Mouse (Mus musculus): ENCODE measurements at regions not wholly inside any gene's neighbourhood (a gene's known extent, or its start where the extent isn't known, plus 50 kb on each side); places are given as distances from the start of the nearest gene placed in this dataset.

DNA sequence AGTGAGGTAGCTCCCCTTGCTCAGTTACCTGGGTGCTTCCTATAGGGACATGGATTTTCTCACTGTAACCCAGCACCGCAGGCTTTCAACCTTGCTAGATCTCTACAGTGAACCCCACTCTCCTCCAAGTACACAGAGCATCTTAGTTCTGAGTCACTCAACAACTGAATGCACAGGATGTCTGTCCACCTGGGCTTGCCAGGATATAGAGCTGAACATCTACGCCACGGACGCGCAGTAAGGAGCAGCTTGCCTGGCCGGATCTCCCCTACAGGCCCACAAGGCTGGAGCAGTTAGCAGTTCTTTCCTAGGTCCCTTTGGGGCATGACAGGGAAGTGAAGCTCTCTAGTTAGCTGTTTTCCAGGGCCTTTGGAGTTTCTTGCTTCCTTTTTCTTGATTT, 147.5 kb upstream of the Tut7 start:
- Histone ChIP-seq H3K36me3 (no peaks in the 10 kb centered on the region), H3K27me3 (peaks cover 35% of the 10 kb centered on the region), H3K9me3 (replicated peaks) (no peaks in the 10 kb centered on the region), H3K9ac (no peak overlapping the region), H3K4me3 (replicated peaks) (no peak overlapping the region), H3K4me1 (replicated peaks) (no peaks in the 10 kb centered on the region), H3K27ac (no peak overlapping the region), H3K4me2 (no peak overlapping the region; the same call in 1 of the 2 replicates)
- ATAC-seq (ENCODE audit: low read depth) (no peak), DNase-seq (no peak)
- WGBS (ENCODE audit: insufficient replicate concordance): 50% methylated on average over 6 of the region's 6 CpGs

- WGBS (ENCODE audit: insufficient replicate concordance): 68% methylated on average over 3 of the region's 3 CpGs
- H3K4me2 ChIP-seq: no peak overlapping the region
- H3K36me3 ChIP-seq: no peaks in the 10 kb centered on the region
- H3K9me3 ChIP-seq (replicated peaks): no peaks in the 10 kb centered on the region
- ATAC-seq (ENCODE audit: low read depth): no peak
- peaks cover 35% of the 10 kb centered on the region for H3K27me3 ChIP-seq
- H3K4me3 ChIP-seq (replicated peaks): no peak overlapping the region
- DNase-seq: no peak
- no peak overlapping the region for H3K9ac ChIP-seq
- H3K27ac ChIP-seq: no peak overlapping the region
- no peaks in the 10 kb centered on the region for H3K4me1 ChIP-seq (replicated peaks)
Observed at GRCm38 (mm10) chr13:59969484-59969883, 146.5 kb upstream of the Tut7 start.

DNA sequence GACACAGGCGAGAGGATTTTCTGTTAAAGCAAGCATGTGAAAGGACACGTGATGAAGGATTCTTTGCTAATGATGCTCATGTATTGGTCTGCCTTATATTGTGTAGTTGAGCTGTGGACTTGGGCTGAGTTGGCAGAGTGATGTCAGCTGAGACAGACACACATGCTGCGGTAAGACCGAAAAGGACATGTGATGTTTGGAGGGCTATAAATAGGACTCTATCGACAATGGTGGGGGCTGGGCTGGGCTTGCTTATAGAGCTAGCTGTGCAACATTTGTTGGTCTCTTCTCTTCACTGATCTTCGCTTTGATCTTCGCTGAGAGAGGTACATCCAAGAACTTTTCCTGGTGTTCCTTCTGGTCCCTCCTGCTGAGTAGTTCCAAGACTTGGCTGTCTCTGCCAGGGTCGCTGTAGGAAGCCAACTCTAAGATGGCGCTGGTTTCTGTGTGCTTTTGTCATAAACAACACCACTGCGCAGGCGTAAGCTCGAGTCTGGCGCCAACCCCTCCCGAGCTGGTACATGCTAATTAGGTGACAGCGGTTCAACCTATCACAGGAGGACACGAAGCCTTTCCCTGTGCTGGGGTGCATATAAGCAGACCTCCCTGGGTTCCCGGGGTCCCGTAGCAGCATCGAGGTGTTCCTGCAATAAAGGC, 145.8 kb upstream of the Tut7 start:
- H3K4me3 ChIP-seq (replicated peaks): no peak overlapping the region
- WGBS (ENCODE audit: insufficient replicate concordance): 67% methylated on average over 19 of the region's 19 CpGs
- H3K27me3 ChIP-seq: peaks cover 35% of the 10 kb centered on the region
- H3K9me3 ChIP-seq (replicated peaks): no peaks in the 10 kb centered on the region
- no peak for DNase-seq
- no peak overlapping the region for H3K9ac ChIP-seq
- ATAC-seq (ENCODE audit: low read depth): no peak
- no peaks in the 10 kb centered on the region for H3K36me3 ChIP-seq
- H3K27ac ChIP-seq: no peak overlapping the region
- no peaks in the 10 kb centered on the region for H3K4me1 ChIP-seq (replicated peaks)
- no peak overlapping the region for H3K4me2 ChIP-seq

- H3K9ac ChIP-seq: no peak overlapping the region
- no peaks in the 10 kb centered on the region for H3K4me1 ChIP-seq (replicated peaks)
- WGBS (ENCODE audit: insufficient replicate concordance): 72% methylated on average over 17 of the region's 17 CpGs
- no peaks in the 10 kb centered on the region for H3K36me3 ChIP-seq
- peaks cover 24% of the 10 kb centered on the region for H3K27me3 ChIP-seq
- H3K9me3 ChIP-seq (replicated peaks): no peaks in the 10 kb centered on the region
- DNase-seq (no peak), ATAC-seq (ENCODE audit: low read depth) (no peak)
- H3K27ac ChIP-seq: no peak overlapping the region
- no peak overlapping the region for H3K4me2 ChIP-seq
- H3K4me3 ChIP-seq (replicated peaks): no peak overlapping the region
Observed at GRCm38 (mm10) chr13:59966535-59967255, 143.7 kb upstream of the Tut7 start.

GRCm38 (mm10) chr13:59964981-59965380, 142.0 kb upstream of the Tut7 start:
- DNase-seq: no peak
- H3K9ac ChIP-seq: no peak overlapping the region
- WGBS (ENCODE audit: insufficient replicate concordance): 53% methylated on average over 2 of the region's 2 CpGs
- no peaks in the 10 kb centered on the region for H3K36me3 ChIP-seq
- H3K4me2 ChIP-seq: no peak overlapping the region
- no peak overlapping the region for H3K27ac ChIP-seq
- H3K4me1 ChIP-seq (replicated peaks): no peaks in the 10 kb centered on the region
- peaks cover 7% of the 10 kb centered on the region for H3K27me3 ChIP-seq
- no peak overlapping the region for H3K4me3 ChIP-seq (replicated peaks)
- no peaks in the 10 kb centered on the region for H3K9me3 ChIP-seq (replicated peaks)
- no peak for ATAC-seq (ENCODE audit: low read depth)

DNA sequence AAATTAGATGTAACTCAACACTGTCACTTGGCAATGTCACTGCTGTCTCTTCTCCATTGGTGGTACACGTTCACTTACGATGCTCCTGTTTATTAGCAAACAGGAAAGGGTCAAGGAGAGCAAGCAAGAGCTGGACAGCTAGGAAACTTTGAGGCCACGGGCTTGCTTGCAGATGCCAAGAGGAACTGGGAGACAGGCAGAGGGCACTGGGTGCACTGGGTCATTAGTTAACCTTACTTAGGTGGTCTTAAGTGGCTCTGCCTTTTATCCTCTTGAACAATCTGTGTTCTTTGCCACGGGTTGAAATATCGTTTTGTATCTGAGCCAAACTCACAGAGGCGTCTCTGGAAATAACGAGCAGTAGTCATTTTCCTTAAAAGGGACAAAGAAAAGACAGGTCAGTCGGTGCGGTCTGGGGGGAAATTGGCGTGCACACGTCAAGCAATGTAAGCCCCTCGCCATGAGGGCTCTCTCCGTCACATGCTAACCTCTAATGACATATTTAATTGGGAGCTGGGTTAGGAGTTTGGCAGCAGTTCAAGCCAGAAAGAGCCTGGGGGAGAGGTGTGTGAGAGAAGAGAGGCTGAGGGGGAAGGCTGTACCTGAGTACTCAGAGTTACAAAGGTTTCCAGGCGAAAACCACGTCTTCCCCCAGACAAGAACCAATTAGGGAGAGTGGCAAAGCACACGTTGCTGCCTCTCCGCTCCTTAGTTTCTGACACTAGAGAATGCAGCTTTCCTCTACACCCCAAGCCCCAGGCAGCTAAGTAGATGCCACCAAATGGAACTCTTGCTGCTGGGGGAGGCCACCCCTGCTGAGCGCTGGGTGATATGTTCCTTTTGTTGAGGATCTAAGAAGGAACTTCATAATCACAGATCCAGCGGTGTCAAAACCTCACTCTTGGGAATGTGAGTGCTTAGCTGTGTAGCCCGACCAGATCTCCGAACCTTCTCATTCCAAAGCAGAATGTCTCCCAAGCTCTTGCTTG, 140.0 kb upstream of the Tut7 start:
- H3K36me3 ChIP-seq: no peaks in the 10 kb centered on the region
- WGBS (ENCODE audit: insufficient replicate concordance): 66% methylated on average over 21 of the region's 21 CpGs
- H3K9ac ChIP-seq: no peak overlapping the region
- H3K27me3 ChIP-seq: no peaks in the 10 kb centered on the region
- no peaks in the 10 kb centered on the region for H3K4me1 ChIP-seq (replicated peaks)
- H3K4me2 ChIP-seq: no peak overlapping the region
- no peak overlapping the region for H3K4me3 ChIP-seq (replicated peaks)
- ATAC-seq (ENCODE audit: low read depth) (no peak), DNase-seq (no peak)
- H3K9me3 ChIP-seq (replicated peaks): no peaks in the 10 kb centered on the region
- H3K27ac ChIP-seq: no peak overlapping the region

DNA sequence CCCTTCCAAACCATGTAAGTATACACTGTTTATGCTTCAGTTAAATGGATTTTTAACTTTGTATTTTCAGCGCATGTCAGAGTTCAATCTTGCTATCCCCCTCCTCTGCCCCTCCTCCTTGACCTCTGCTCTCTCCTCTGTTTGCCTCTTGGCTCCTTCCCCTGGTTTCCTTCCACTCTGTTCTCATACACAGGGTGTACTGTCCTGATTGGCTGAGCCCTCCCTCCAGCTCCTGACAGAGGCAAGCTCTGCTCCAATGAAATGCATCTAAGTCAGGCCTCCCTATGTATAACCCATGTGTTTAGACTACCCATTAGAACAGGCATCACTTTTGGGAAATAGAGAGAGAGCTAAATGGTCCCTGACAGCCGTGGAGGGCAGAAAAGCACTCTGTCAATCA, 133.5 kb upstream of the Tut7 start:
- H3K4me1 ChIP-seq (replicated peaks): no peaks in the 10 kb centered on the region
- ATAC-seq (ENCODE audit: low read depth) (no peak), DNase-seq (no peak)
- no peaks in the 10 kb centered on the region for H3K27me3 ChIP-seq
- no peak overlapping the region for H3K4me3 ChIP-seq (replicated peaks)
- no peak overlapping the region for H3K9ac ChIP-seq
- no peak overlapping the region for H3K27ac ChIP-seq
- 49% methylated on average over 2 of the region's 2 CpGs for WGBS (ENCODE audit: insufficient replicate concordance)
- H3K36me3 ChIP-seq: no peaks in the 10 kb centered on the region
- H3K9me3 ChIP-seq (replicated peaks): no peaks in the 10 kb centered on the region
- H3K4me2 ChIP-seq: no peak overlapping the region

- Histone ChIP-seq H3K27ac (no peak overlapping the region), H3K4me2 (no peak overlapping the region), H3K9me3 (replicated peaks) (no peaks in the 10 kb centered on the region), H3K4me3 (replicated peaks) (no peak overlapping the region), H3K9ac (no peak overlapping the region), H3K27me3 (no peaks in the 10 kb centered on the region), H3K36me3 (no peaks in the 10 kb centered on the region), H3K4me1 (replicated peaks) (no peaks in the 10 kb centered on the region)
- no peak for DNase-seq
- WGBS (ENCODE audit: insufficient replicate concordance): 53% methylated on average over 4 of the region's 4 CpGs
- no peak for ATAC-seq (ENCODE audit: low read depth)
Observed at GRCm38 (mm10) chr13:59952809-59953208, 129.9 kb upstream of the Tut7 start.

- Histone ChIP-seq H3K4me2 (no peak overlapping the region), H3K36me3 (no peaks in the 10 kb centered on the region), H3K9me3 (replicated peaks) (no peaks in the 10 kb centered on the region), H3K9ac (no peak overlapping the region), H3K27ac (no peak overlapping the region), H3K4me3 (replicated peaks) (no peak overlapping the region), H3K4me1 (replicated peaks) (no peaks in the 10 kb centered on the region), H3K27me3 (no peaks in the 10 kb centered on the region)
- WGBS (ENCODE audit: insufficient replicate concordance): 35% methylated on average over 3 of the region's 3 CpGs
- DNase-seq (no peak), ATAC-seq (ENCODE audit: low read depth) (no peak)
Observed at GRCm38 (mm10) chr13:59952116-59952515, 129.2 kb upstream of the Tut7 start.

- H3K4me3 ChIP-seq (replicated peaks): no peak overlapping the region
- no peaks in the 10 kb centered on the region for H3K4me1 ChIP-seq (replicated peaks)
- H3K27ac ChIP-seq: no peak overlapping the region
- no peaks in the 10 kb centered on the region for H3K36me3 ChIP-seq
- 72% methylated on average over 3 of the region's 3 CpGs for WGBS (ENCODE audit: insufficient replicate concordance)
- H3K4me2 ChIP-seq: no peak overlapping the region
- no peaks in the 10 kb centered on the region for H3K27me3 ChIP-seq
- ATAC-seq (ENCODE audit: low read depth) (no peak), DNase-seq (no peak)
- H3K9ac ChIP-seq: no peak overlapping the region
- H3K9me3 ChIP-seq (replicated peaks): no peaks in the 10 kb centered on the region
Observed at GRCm38 (mm10) chr13:59950281-59950680, 127.3 kb upstream of the Tut7 start.

GRCm38 (mm10) chr13:59949471-59949870, 126.5 kb upstream of the Tut7 start:
- 82% methylated on average over 6 of the region's 6 CpGs for WGBS (ENCODE audit: insufficient replicate concordance)
- DNase-seq (no peak), ATAC-seq (ENCODE audit: low read depth) (no peak)
- Histone ChIP-seq H3K9ac (no peak overlapping the region), H3K4me1 (replicated peaks) (no peaks in the 10 kb centered on the region), H3K27me3 (no peaks in the 10 kb centered on the region), H3K9me3 (replicated peaks) (no peaks in the 10 kb centered on the region), H3K36me3 (no peaks in the 10 kb centered on the region), H3K4me3 (replicated peaks) (no peak overlapping the region), H3K27ac (no peak overlapping the region), H3K4me2 (no peak overlapping the region)
